Mouse (Mus musculus) liver, embryonic 15.5 days (tissue): ENCODE results near the gene Ptger3. TPM values are rescaled to one million over a fixed set of nuclear protein-coding genes. Genes with fewer than 3 reads are reported as not detected.

Experiments used
- ATAC-seq: fragments of 200-750 bp; cut with Nextera tagmentation; 2 replicates; pipeline ENCODE4 v1.8.0; 2017; ENCODE audit warnings: moderate number of reproducible peaks, mild to moderate bottlenecking, moderate library complexity; ENCODE audit not compliant: insufficient read depth
- H3K27ac ChIP-seq: fragments of 300-500 bp; sonication (generic); replicated peaks from 2 replicates; pipeline ENCODE4 v1.5.1; 2015; ENCODE audit warnings: mild to moderate bottlenecking, inconsistent platforms
- H3K27me3 ChIP-seq: fragments of 300-500 bp; sonication (generic); 2 replicates; pipeline ENCODE4 v1.6.1; 2015; ENCODE audit warnings: mild to moderate bottlenecking, inconsistent platforms
- H3K36me3 ChIP-seq: fragments of 300-500 bp; sonication (generic); replicated peaks from 2 replicates; pipeline ENCODE4 v1.6.1; 2015; ENCODE audit warnings: moderate library complexity, mild to moderate bottlenecking, inconsistent platforms
- H3K4me1 ChIP-seq: fragments of 300-500 bp; sonication (generic); replicated peaks from 2 replicates; pipeline ENCODE4 v1.6.1; 2015; ENCODE audit warnings: inconsistent platforms
- H3K4me2 ChIP-seq: fragments of 300-500 bp; sonication (generic); 2 replicates; pipeline ENCODE4 v1.6.1; 2015; ENCODE audit warnings: moderate library complexity, mild to moderate bottlenecking, inconsistent platforms
- H3K4me3 ChIP-seq: fragments of 300-500 bp; sonication (generic); replicated peaks from 2 replicates; pipeline ENCODE4 v1.5.1; 2015; ENCODE audit warnings: mild to moderate bottlenecking, inconsistent platforms
- H3K9ac ChIP-seq: fragments of 300-500 bp; sonication (generic); 2 replicates; pipeline ENCODE4 v1.6.1; 2015; ENCODE audit warnings: moderate library complexity, mild to moderate bottlenecking, inconsistent platforms
- H3K9me3 ChIP-seq: fragments of 300-500 bp; sonication (generic); replicated peaks from 2 replicates; pipeline ENCODE4 v1.6.1; 2016; ENCODE audit warnings: inconsistent platforms
- WGBS: fragments of 180-500 bp; shearing (Covaris S2); methylation state at CpG from one replicate; pipeline ENCODE4 v1.1.7; 2015; ENCODE audit warnings: mixed read lengths; ENCODE audit not compliant: insufficient replicate concordance; 5-methylcytosine and 5-hydroxymethylcytosine counted together
- microRNA counts: library from miRNA; unstranded; fragments of <30 nt; microRNA quantifications from one replicate; lab custom pipeline; 2016
- microRNA-seq: library from miRNA; unstranded; fragments of <30 nt; microRNA quantifications from one replicate; pipeline ENCODE4, GENCODE M21; 2016
- polyA plus RNA-seq: library from polyadenylated mRNA; unstranded; fragments of >200 nt; fragmentation: Nextera tagmentation; extraction: Ambion mirVana; gene quantifications from 2 replicates; pipeline ENCODE4 v1.2.1, GENCODE M21; 2015

Ptger3 gene
- polyA plus RNA-seq, 1 experiment from 2014 or later, result 2.8 TPM

GRCm38 (mm10) chr3:157641634-157642033 is 74.9 kb downstream of the Ptger3 start:
- 54% methylated on average over 4 of the region's 4 CpGs for WGBS
- peak; percentile 45; the same call in 1 of the 2 replicates for ATAC-seq
- H3K27me3 ChIP-seq, result no peaks in the 10 kb centered on the region

DNA sequence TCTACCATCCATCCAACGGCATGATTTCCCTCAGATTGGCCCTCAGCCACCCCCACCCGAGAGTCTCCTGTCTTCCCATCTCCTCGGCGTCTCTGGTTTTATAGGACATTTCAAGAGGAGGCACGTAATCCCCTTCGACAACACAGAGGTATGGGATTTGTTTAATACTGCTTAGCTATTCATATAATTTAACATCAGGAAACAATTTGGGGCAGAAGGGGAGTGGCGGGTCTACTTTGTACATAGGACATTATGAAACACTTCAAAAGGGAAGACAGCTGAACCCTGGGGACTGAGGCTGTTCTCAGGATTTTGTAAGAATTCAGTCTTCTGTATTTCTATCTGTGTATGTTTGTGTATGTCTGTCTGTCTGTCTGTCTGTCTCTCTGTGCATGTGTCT is 94.9 kb downstream of the Ptger3 start:
- no peak for ATAC-seq
- 70% methylated on average over 7 of the region's 7 CpGs for WGBS

More at GRCm38 (mm10) chr3:157641634-157642033, 74.9 kb downstream of the Ptger3 start:
- Histone ChIP-seq H3K4me2 (no peak overlapping the region), H3K4me1 (peaks cover 2% of the 10 kb centered on the region), H3K4me3 (no peak overlapping the region), H3K9ac (no peak overlapping the region), H3K9me3 (no peaks in the 10 kb centered on the region), H3K36me3 (no peaks in the 10 kb centered on the region), H3K27ac (no peak overlapping the region)

GRCm38 (mm10) chr3:157664486-157665041 is 97.9 kb downstream of the Ptger3 start:
- Histone ChIP-seq H3K4me2 (no peak overlapping the region), H3K9me3 (no peaks in the 10 kb centered on the region), H3K27me3 (no peaks in the 10 kb centered on the region), H3K4me3 (no peak overlapping the region), H3K9ac (no peak overlapping the region), H3K27ac (no peak overlapping the region), H3K36me3 (no peaks in the 10 kb centered on the region), H3K4me1 (no peaks in the 10 kb centered on the region)
- ATAC-seq, result no peak

More for the DNA sequence above, 94.9 kb downstream of the Ptger3 start:
- Histone ChIP-seq H3K4me3 (no peak overlapping the region), H3K9ac (no peak overlapping the region), H3K36me3 (no peaks in the 10 kb centered on the region), H3K27me3 (no peaks in the 10 kb centered on the region), H3K9me3 (no peaks in the 10 kb centered on the region), H3K27ac (no peak overlapping the region), H3K4me1 (no peaks in the 10 kb centered on the region), H3K4me2 (no peak overlapping the region)

GRCm38 (mm10) chr3:157665471-157665870 is 98.8 kb downstream of the Ptger3 start:
- no peak for ATAC-seq
- no peaks in the 10 kb centered on the region for H3K4me1 ChIP-seq
- WGBS, result 32% methylated on average over 1 of the region's 1 CpGs
- no peaks in the 10 kb centered on the region for H3K9me3 ChIP-seq
- H3K4me2 ChIP-seq, result no peak overlapping the region
- no peak overlapping the region for H3K27ac ChIP-seq
- H3K36me3 ChIP-seq, result no peaks in the 10 kb centered on the region
- H3K27me3 ChIP-seq, result no peaks in the 10 kb centered on the region
- H3K9ac ChIP-seq, result no peak overlapping the region
- no peak overlapping the region for H3K4me3 ChIP-seq

DNA sequence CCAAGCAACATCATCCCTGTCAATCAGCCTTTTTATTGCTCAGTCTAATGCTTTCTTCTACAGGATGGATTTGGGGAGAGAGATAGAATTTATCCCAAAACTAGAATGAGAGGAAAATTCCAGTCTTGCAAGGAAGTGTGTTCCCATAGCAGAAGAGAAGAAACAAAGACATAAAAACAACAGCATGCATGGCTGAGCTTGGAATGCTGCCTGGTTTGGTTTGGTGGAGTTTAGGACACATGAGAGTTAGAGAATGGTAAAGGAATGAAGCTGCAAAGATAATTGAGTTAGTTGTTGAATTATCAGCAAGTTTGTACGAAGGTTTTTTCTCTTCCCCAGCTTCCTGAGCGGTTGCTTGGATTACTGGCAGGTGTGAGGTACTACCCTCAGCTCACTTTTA is 99.5 kb downstream of the Ptger3 start:
- ATAC-seq, result no peak
- Histone ChIP-seq H3K4me1 (no peaks in the 10 kb centered on the region), H3K9me3 (no peaks in the 10 kb centered on the region), H3K27ac (no peak overlapping the region), H3K4me3 (no peak overlapping the region), H3K27me3 (no peaks in the 10 kb centered on the region), H3K4me2 (no peak overlapping the region), H3K36me3 (no peaks in the 10 kb centered on the region), H3K9ac (no peak overlapping the region)
- 60% methylated on average over 2 of the region's 2 CpGs for WGBS

GRCm38 (mm10) chr3:157686105-157686504 is 119.4 kb downstream of the Ptger3 start:
- H3K4me2 ChIP-seq, result no peak overlapping the region
- H3K4me3 ChIP-seq, result no peak overlapping the region
- H3K9me3 ChIP-seq, result no peaks in the 10 kb centered on the region
- no peaks in the 10 kb centered on the region for H3K27me3 ChIP-seq
- no peaks in the 10 kb centered on the region for H3K36me3 ChIP-seq
- no peak overlapping the region for H3K9ac ChIP-seq
- 46% methylated on average over 3 of the region's 3 CpGs for WGBS
- no peaks in the 10 kb centered on the region for H3K4me1 ChIP-seq
- ATAC-seq, result no peak
- no peak overlapping the region for H3K27ac ChIP-seq

- H3K36me3 ChIP-seq, result no peaks in the 10 kb centered on the region
- no peak overlapping the region for H3K4me3 ChIP-seq
- H3K9me3 ChIP-seq, result no peaks in the 10 kb centered on the region
- H3K9ac ChIP-seq, result no peak overlapping the region
- no peak overlapping the region for H3K4me2 ChIP-seq
- no peaks in the 10 kb centered on the region for H3K27me3 ChIP-seq
- no peak overlapping the region for H3K27ac ChIP-seq
- no peak for ATAC-seq
- 28% methylated on average over 6 of the region's 6 CpGs for WGBS
- no peaks in the 10 kb centered on the region for H3K4me1 ChIP-seq
Observed at GRCm38 (mm10) chr3:157688419-157689162, 121.9 kb downstream of the Ptger3 start.

MicroRNA genes within 50 kb of the gene (microRNA counts, 519-probe panel; counts per million panel counts)
- microRNA mmu-miR-186 (lab: Ali Mortazavi, UCI), result 2,361 counts per million, percentile 39 among the panel's probes with 10 or more counts

Small RNA genes lying within 50 kb of the gene (microRNA-seq; reads per million reads assigned to microRNA genes)
- gene Mir186, result 735 reads per million, percentile 73 among the genes with 10 or more reads in this experiment

Other genes starting within 250 kb of the Ptger3 start
- gene Zranb2, start 32.7 kb upstream of the Ptger3 start, polyA plus RNA-seq, result 33.4 and 38.5 TPM in 2 replicates